Mouse (Mus musculus) liver, embryonic 13.5 days (tissue): ENCODE data around the gene Trpc1. TPM values are rescaled to one million over a fixed set of nuclear protein-coding genes. Genes with fewer than 3 reads are reported as not detected.

Experiments
- ATAC-seq: fragments of 200-750 bp; cut with Nextera tagmentation; 2 replicates; pipeline ENCODE4 v1.8.0; 2017; ENCODE audit warnings: low read depth, mild to moderate bottlenecking, moderate number of reproducible peaks, moderate library complexity
- DNase-seq: peaks from one replicate; pipeline ENCODE4 v3.0.0; 2022
- H3K27ac ChIP-seq: fragments of 300-500 bp; sonication (generic); 2 replicates; pipeline ENCODE4 v1.5.1; 2015; ENCODE audit warnings: moderate library complexity, mild to moderate bottlenecking, inconsistent platforms
- H3K27me3 ChIP-seq: fragments of 300-500 bp; sonication (generic); 2 replicates; pipeline ENCODE4 v1.6.1; 2015; ENCODE audit warnings: mild to moderate bottlenecking, inconsistent platforms
- H3K36me3 ChIP-seq: fragments of 300-500 bp; sonication (generic); 2 replicates; pipeline ENCODE4 v1.6.1; 2015; ENCODE audit warnings: mild to moderate bottlenecking, inconsistent platforms
- H3K4me1 ChIP-seq: fragments of 300-500 bp; sonication (generic); replicated peaks from 2 replicates; pipeline ENCODE4 v1.6.1; 2015; ENCODE audit warnings: inconsistent platforms
- H3K4me2 ChIP-seq: fragments of 300-500 bp; sonication (generic); 2 replicates; pipeline ENCODE4 v1.6.1; 2015; ENCODE audit warnings: inconsistent platforms, mild to moderate bottlenecking, moderate library complexity
- H3K4me3 ChIP-seq: fragments of 300-500 bp; sonication (generic); replicated peaks from 2 replicates; pipeline ENCODE4 v1.5.1; 2015; ENCODE audit warnings: mild to moderate bottlenecking, inconsistent platforms
- H3K9ac ChIP-seq: fragments of 300-500 bp; sonication (generic); 2 replicates; pipeline ENCODE4 v1.6.1; 2015; ENCODE audit warnings: mild to moderate bottlenecking, inconsistent platforms
- H3K9me3 ChIP-seq: fragments of 300-500 bp; sonication (generic); replicated peaks from 2 replicates; pipeline ENCODE4 v1.6.1; 2016; ENCODE audit warnings: inconsistent platforms
- WGBS: fragments of 180-500 bp; shearing (Covaris S2); methylation state at CpG from one replicate; pipeline ENCODE4 v1.1.7; 2015; ENCODE audit not compliant: insufficient replicate concordance; 5-methylcytosine and 5-hydroxymethylcytosine counted together
- polyA plus RNA-seq: library from polyadenylated mRNA; unstranded; fragments of >200 nt; fragmentation: Nextera tagmentation; extraction: Ambion mirVana; gene quantifications from 2 replicates; pipeline ENCODE4 v1.2.1, GENCODE M21; 2015

The Trpc1 gene
- polyA plus RNA-seq, result 0.32 and 0.44 TPM in 2 replicates

DNA sequence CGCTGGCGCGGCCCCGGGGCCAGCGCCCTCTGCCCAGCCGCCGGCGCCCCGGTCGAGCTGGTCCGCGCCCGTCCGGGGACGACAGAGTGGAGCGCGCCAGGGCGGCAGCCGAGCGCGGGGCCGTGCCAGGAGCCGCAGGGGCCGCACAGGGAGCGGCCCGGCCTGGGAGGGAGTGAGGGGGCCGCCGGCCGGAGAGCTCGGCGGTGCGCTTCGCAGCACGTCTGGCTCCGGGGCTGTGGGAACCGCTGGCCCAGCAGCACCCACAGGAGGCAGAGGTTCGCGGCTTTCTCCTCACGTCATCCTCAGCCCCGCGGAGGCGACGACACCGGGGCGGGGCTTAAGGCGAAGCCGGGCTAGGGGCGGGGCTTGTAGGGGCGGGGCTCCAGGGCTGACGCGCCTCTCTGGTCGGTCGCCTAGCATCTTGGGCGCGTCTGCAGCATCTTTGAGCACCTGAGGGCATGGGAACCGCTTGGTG is at the start of gene Trpc1:
Gene Trpc1, minus strand, starts transcription at position 339 of the 475 bp plus-strand sequence.
- no peak within 1 kb of the TSS for H3K27ac ChIP-seq
- peaks cover 42% of the 10 kb centered on the region for H3K27me3 ChIP-seq
- H3K4me1 ChIP-seq, result peaks cover 15% of the 10 kb centered on the region
- peak within 1 kb of the TSS; percentile 93 for H3K4me2 ChIP-seq
- whole genome bisulfite sequencing, result under 1% methylated on average over 56 of the region's 56 CpGs
- H3K9me3 ChIP-seq, result no peaks in the 10 kb centered on the region
- H3K4me3 ChIP-seq, result peak within 1 kb of the TSS; percentile 71
- DNase-seq (peak; percentile 44), ATAC-seq (peak; percentile 96)
- H3K9ac ChIP-seq, result peak within 1 kb of the TSS; percentile 73
- H3K36me3 ChIP-seq, result no peaks in the 10 kb centered on the region

DNA sequence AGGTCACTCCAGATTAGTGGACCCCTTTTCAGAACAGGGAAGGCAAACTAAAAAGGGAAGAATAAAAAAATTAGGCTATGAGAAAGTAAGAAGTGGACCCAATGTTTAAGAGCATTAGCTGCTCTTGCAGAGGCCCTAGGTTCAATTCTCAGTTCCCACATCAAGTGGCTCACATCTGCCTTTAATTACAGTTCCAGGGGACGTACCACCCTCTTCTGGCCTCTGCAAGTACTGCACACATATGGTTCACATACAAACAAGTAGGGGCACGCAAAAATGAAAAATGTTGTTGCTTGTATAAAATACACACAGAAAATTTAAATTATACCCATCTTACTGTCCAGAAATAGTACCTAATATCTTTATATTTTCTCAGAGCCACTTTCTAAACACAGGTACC is 46.1 kb upstream of the Trpc1 start:
- Histone ChIP-seq H3K9me3 (no peaks in the 10 kb centered on the region), H3K27me3 (no peaks in the 10 kb centered on the region), H3K27ac (no peak overlapping the region), H3K4me2 (no peak overlapping the region), H3K4me1 (no peaks in the 10 kb centered on the region), H3K4me3 (no peak overlapping the region), H3K9ac (no peak overlapping the region), H3K36me3 (no peaks in the 10 kb centered on the region)
- 62% methylated on average over 2 of the region's 2 CpGs for WGBS
- DNase-seq (no peak), ATAC-seq (no peak)

DNA sequence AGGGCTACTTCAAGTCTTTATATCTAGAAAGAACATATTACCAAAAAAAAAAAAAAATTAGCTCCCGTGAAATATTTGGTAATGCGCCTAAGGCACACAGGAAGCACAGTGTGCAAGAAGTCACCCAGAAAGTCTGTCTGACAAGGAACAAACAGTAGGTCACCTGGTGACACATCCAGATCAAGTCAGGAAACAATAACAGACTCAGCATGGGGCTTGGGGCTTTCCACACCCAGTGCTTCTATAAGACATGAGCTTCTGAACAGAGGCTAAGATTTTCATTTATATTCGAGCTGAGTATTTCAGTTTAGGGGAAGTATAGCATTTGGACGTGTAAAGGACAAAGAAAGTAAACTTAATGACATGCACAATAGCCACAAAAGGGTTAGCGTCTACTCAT is 45.7 kb upstream of the Trpc1 start:
- DNase-seq (no peak), ATAC-seq (no peak)
- H3K27ac ChIP-seq, result no peak overlapping the region
- no peaks in the 10 kb centered on the region for H3K9me3 ChIP-seq
- no peaks in the 10 kb centered on the region for H3K36me3 ChIP-seq
- no peaks in the 10 kb centered on the region for H3K4me1 ChIP-seq
- no peak overlapping the region for H3K4me2 ChIP-seq
- 77% methylated on average over 5 of the region's 5 CpGs for WGBS
- no peak overlapping the region for H3K9ac ChIP-seq
- no peak overlapping the region for H3K4me3 ChIP-seq
- no peaks in the 10 kb centered on the region for H3K27me3 ChIP-seq

DNA sequence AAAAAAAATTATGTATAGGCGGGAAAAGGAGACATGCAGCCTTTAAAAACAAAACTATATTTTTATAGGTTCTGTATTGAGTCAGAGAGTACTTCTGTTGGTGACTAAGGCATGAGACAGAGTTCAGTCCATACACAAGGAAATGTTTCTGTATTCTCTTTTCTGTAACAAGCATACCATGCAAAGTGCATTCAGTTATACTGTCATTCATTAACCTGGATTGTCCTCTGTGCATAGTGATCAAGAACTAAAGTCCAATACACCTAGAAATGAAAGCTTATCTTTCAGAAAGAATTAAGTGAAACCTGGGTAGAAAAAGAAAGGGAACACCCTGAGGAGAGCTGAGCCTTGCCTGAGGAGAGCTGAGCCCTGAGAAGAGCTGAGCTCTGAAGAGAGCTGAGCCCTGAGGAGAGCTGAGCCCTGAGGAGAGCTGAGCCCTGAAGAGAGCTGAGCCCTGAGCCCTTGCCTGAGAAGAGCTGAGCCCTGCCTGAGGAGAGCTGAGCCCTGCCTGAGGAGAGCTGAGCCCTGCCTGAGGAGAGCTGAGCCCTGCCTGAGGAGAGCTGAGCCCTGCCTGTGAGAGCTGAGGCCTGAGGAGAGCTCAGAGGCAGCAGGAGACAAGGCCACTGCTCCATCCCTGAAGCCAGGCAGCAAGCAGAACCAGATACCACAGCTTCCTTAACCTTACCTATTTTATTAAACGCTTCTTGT is 45.1 kb upstream of the Trpc1 start:
- no peaks in the 10 kb centered on the region for H3K27me3 ChIP-seq
- H3K4me1 ChIP-seq, result no peaks in the 10 kb centered on the region
- 55% methylated on average over 2 of the region's 2 CpGs for WGBS
- peak overlapping the region; percentile 16; the same call in 1 of the 2 replicates for H3K27ac ChIP-seq
- H3K4me2 ChIP-seq, result no peak overlapping the region
- H3K4me3 ChIP-seq, result no peak overlapping the region
- no peaks in the 10 kb centered on the region for H3K9me3 ChIP-seq
- peak; percentile 36; the same call in 1 of the 2 replicates for ATAC-seq
- no peak for DNase-seq
- H3K36me3 ChIP-seq, result no peaks in the 10 kb centered on the region
- no peak overlapping the region for H3K9ac ChIP-seq

GRCm38 (mm10) chr9:95793986-95794744 is 44.0 kb upstream of the Trpc1 start:
- Histone ChIP-seq H3K9me3 (no peaks in the 10 kb centered on the region), H3K27me3 (no peaks in the 10 kb centered on the region), H3K36me3 (no peaks in the 10 kb centered on the region), H3K4me2 (no peak overlapping the region), H3K4me3 (no peak overlapping the region), H3K27ac (no peak overlapping the region), H3K9ac (no peak overlapping the region), H3K4me1 (no peaks in the 10 kb centered on the region)
- DNase-seq, result no peak
- no peak for ATAC-seq
- 78% methylated on average over 15 of the region's 15 CpGs for WGBS

- Histone ChIP-seq H3K27me3 (no peaks in the 10 kb centered on the region), H3K36me3 (no peaks in the 10 kb centered on the region), H3K9me3 (no peaks in the 10 kb centered on the region), H3K27ac (no peak overlapping the region), H3K4me2 (no peak overlapping the region), H3K4me1 (no peaks in the 10 kb centered on the region), H3K4me3 (no peak overlapping the region), H3K9ac (no peak overlapping the region)
- ATAC-seq (no peak), DNase-seq (no peak)
- 75% methylated on average over 16 of the region's 16 CpGs for WGBS
These were observed 34.8 kb upstream of the Trpc1 start for GRCm38 (mm10) chr9:95784888-95785511.

- H3K4me2 ChIP-seq, result no peak overlapping the region
- 65% methylated on average over 17 of the region's 17 CpGs for WGBS
- DNase-seq (no peak), ATAC-seq (no peak)
- no peak overlapping the region for H3K27ac ChIP-seq
- H3K9me3 ChIP-seq, result no peaks in the 10 kb centered on the region
- no peaks in the 10 kb centered on the region for H3K36me3 ChIP-seq
- no peaks in the 10 kb centered on the region for H3K4me1 ChIP-seq
- no peak overlapping the region for H3K4me3 ChIP-seq
- no peaks in the 10 kb centered on the region for H3K27me3 ChIP-seq
- no peak overlapping the region for H3K9ac ChIP-seq
These were observed 33.6 kb upstream of the Trpc1 start for GRCm38 (mm10) chr9:95783646-95784293.

GRCm38 (mm10) chr9:95771671-95772070 is 21.5 kb upstream of the Trpc1 start:
- H3K4me2 ChIP-seq, result no peak overlapping the region
- H3K9ac ChIP-seq, result no peak overlapping the region
- 56% methylated on average over 2 of the region's 2 CpGs for WGBS
- H3K9me3 ChIP-seq, result no peaks in the 10 kb centered on the region
- DNase-seq, result no peak
- H3K27me3 ChIP-seq, result no peaks in the 10 kb centered on the region
- no peak for ATAC-seq
- 0 out of 2 replicates have a peak, but pooled peaks cover 3% of the 10 kb centered on the region for H3K36me3 ChIP-seq
- no peaks in the 10 kb centered on the region for H3K4me1 ChIP-seq
- H3K27ac ChIP-seq, result no peak overlapping the region
- no peak overlapping the region for H3K4me3 ChIP-seq

- Histone ChIP-seq H3K36me3 (no peaks in the 10 kb centered on the region), H3K9me3 (no peaks in the 10 kb centered on the region), H3K4me2 (no peak overlapping the region), H3K27me3 (no peaks in the 10 kb centered on the region), H3K27ac (no peak overlapping the region), H3K4me3 (no peak overlapping the region), H3K4me1 (no peaks in the 10 kb centered on the region), H3K9ac (no peak overlapping the region)
- WGBS, result 16% methylated on average over 4 of the region's 4 CpGs
- ATAC-seq, result no peak
- DNase-seq, result no peak
These were observed 13.0 kb upstream of the Trpc1 start for GRCm38 (mm10) chr9:95763218-95763617.

DNA sequence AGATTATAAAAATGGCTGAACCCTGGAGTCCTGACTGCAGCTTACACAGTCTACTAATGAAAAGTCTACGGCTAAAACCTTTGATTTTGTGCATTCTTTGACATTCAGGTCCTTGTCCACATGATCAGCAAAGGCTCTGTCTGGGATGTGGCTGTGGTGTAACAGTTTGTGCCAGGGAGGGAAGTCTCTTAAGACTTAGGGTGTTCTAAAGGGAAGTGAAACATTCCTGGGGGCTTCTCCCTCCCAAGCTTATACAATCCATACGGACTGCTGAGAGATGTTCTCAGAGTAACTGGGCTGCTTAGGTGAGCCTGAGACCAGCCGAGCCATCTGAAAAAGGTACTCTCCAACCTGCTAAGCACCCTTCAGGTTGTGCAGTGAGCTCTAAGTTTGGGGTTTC is 12.1 kb upstream of the Trpc1 start:
- no peaks in the 10 kb centered on the region for H3K4me1 ChIP-seq
- H3K27ac ChIP-seq, result no peak overlapping the region
- H3K4me2 ChIP-seq, result no peak overlapping the region
- H3K9ac ChIP-seq, result no peak overlapping the region
- no peak overlapping the region for H3K4me3 ChIP-seq
- H3K36me3 ChIP-seq, result no peaks in the 10 kb centered on the region
- no peaks in the 10 kb centered on the region for H3K27me3 ChIP-seq
- WGBS, result 66% methylated on average over 3 of the region's 3 CpGs
- DNase-seq, result no peak
- H3K9me3 ChIP-seq, result no peaks in the 10 kb centered on the region
- no peak for ATAC-seq

DNA sequence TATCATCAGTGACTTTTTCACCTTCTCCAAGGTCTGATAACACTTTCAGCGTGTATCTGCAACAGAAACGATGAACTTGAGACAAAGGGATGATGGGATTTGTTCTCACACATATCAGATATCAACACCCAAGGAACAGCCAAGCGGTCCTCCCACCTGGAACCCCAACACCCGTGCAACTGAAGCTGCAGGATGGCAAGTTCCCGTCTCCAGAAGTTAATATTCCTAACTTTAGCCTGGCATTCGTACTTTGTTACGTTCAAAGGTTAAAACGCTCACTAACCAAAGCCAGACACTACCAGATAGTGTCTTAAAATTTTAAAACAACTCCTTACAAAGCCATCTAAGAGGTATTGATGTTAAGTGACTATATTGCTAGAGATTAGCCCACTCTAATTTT is 11.2 kb upstream of the Trpc1 start:
- H3K27me3 ChIP-seq, result no peaks in the 10 kb centered on the region
- H3K4me3 ChIP-seq, result no peak overlapping the region
- no peak overlapping the region for H3K4me2 ChIP-seq
- no peak overlapping the region for H3K27ac ChIP-seq
- no peaks in the 10 kb centered on the region for H3K9me3 ChIP-seq
- ATAC-seq, result no peak
- DNase-seq, result no peak
- no peaks in the 10 kb centered on the region for H3K36me3 ChIP-seq
- WGBS, result 70% methylated on average over 8 of the region's 8 CpGs
- H3K4me1 ChIP-seq, result no peaks in the 10 kb centered on the region
- no peak overlapping the region for H3K9ac ChIP-seq
